ENCODE assay signal across 8 mouse cellular contexts in genomic region chr6:55232524-55233264, GRCm38 (mm10). TPM values are rescaled to one million over a fixed set of nuclear protein-coding genes. Genes with fewer than 3 reads are reported as not detected.
DNase-seq lines count a peak whose midpoint lies in the region; ATAC-seq and TF ChIP-seq lines count a peak whose summit lies in the region.

No protein-coding gene starts in this region.

- 65% methylated on average over 3 of the region's 3 CpGs for WGBS in forebrain, embryonic 10.5 days
- 50% methylated on average over 3 of the region's 3 CpGs for WGBS in intestine, postnatal 0 days
- 46% methylated on average over 3 of the region's 3 CpGs for WGBS in lung, embryonic 14.5 days

- peaks cover 75% of the 10 kb centered on the region for H3K36me3 ChIP-seq in forebrain, embryonic 10.5 days (replicated peaks)
- no peaks in the 10 kb centered on the region for H3K36me3 ChIP-seq in intestine, postnatal 0 days (ENCODE audit: control insufficient read depth, insufficient read depth)
- H3K36me3 ChIP-seq in lung, embryonic 14.5 days (ENCODE audit: insufficient read depth) = peaks cover 7% of the 10 kb centered on the region; the same call in 1 of the 2 replicates

- no peak overlapping the region for H3K27ac ChIP-seq in forebrain, embryonic 10.5 days
- H3K27ac ChIP-seq in intestine, postnatal 0 days (ENCODE audit: low read depth, low read length) = no peak overlapping the region
- H3K27ac ChIP-seq in lung, embryonic 14.5 days (ENCODE audit: low read depth) = no peak overlapping the region

- H3K9ac ChIP-seq in intestine, postnatal 0 days (ENCODE audit: low read depth, low read length) = no peak overlapping the region
- no peak overlapping the region for H3K9ac ChIP-seq in lung, embryonic 14.5 days

- H3K4me2 ChIP-seq in intestine, postnatal 0 days (replicated peaks; ENCODE audit: low read depth) = no peak overlapping the region
- H3K4me2 ChIP-seq in lung, embryonic 14.5 days = no peak overlapping the region

- ATAC-seq in intestine, postnatal 0 days = no peak; the same call in 1 of the 2 replicates
- ATAC-seq in lung, embryonic 14.5 days (ENCODE audit: insufficient read depth) = peak; percentile 62; the same call in 1 of the 2 replicates
- no peak for ATAC-seq in megakaryocyte, adult 5-6 weeks (ENCODE audit: poor library complexity, severe bottlenecking)

- no peaks in the 10 kb centered on the region for H3K27me3 ChIP-seq in forebrain, embryonic 10.5 days (ENCODE audit: poor library complexity, severe bottlenecking)
- H3K27me3 ChIP-seq in intestine, postnatal 0 days (replicated peaks; ENCODE audit: control insufficient read depth, insufficient read depth, low read length) = no peaks in the 10 kb centered on the region
- no peaks in the 10 kb centered on the region for H3K27me3 ChIP-seq in lung, embryonic 14.5 days (ENCODE audit: insufficient read depth, low read length)

- no peak overlapping the region for H3K4me3 ChIP-seq in forebrain, embryonic 10.5 days
- H3K4me3 ChIP-seq in intestine, postnatal 0 days (ENCODE audit: low read depth, low read length) = no peak overlapping the region
- H3K4me3 ChIP-seq in lung, embryonic 14.5 days (ENCODE audit: low read depth, low read length) = no peak overlapping the region

- peak; percentile 34 for DNase-seq in spleen, adult 12 weeks (ENCODE audit: low spot score)
- DNase-seq in spleen, postnatal 14 days (ENCODE audit: low spot score in 2 of 2) = no peak
- DNase-seq in c-Kit-positive CD71-positive TER-119-positive erythroid progenitor cells, embryonic 14.5 days (ENCODE audit: low spot score) = peak; percentile 79
- DNase-seq in forebrain, embryonic 10.5 days (ENCODE audit: extremely low spot score, low spot score) = peak; percentile 21
- peak; percentile 95 for DNase-seq in lung, embryonic 14.5 days
- peak; percentile 66 for DNase-seq in retina, postnatal 7 days (ENCODE audit: low read depth, low spot score)

- no peaks in the 10 kb centered on the region for H3K4me1 ChIP-seq in forebrain, embryonic 10.5 days
- no peaks in the 10 kb centered on the region for H3K4me1 ChIP-seq in intestine, postnatal 0 days (replicated peaks; ENCODE audit: control insufficient read depth, insufficient read depth, low read length)
- no peaks in the 10 kb centered on the region for H3K4me1 ChIP-seq in lung, embryonic 14.5 days (ENCODE audit: insufficient read depth)

- peak; percentile 91 for TF ChIP-seq CTCF in intestine, postnatal 0 days (IDR thresholded peaks at IDR 0.05; ENCODE audit: low read depth)
- peak; percentile 84 for TF ChIP-seq CTCF in lung, embryonic 14.5 days (IDR thresholded peaks at IDR 0.05; ENCODE audit: low read depth)

- no peaks in the 10 kb centered on the region for H3K9me3 ChIP-seq in forebrain, embryonic 10.5 days
- no peaks in the 10 kb centered on the region for H3K9me3 ChIP-seq in intestine, postnatal 0 days (ENCODE audit: control insufficient read depth)
- no peaks in the 10 kb centered on the region for H3K9me3 ChIP-seq in lung, embryonic 14.5 days (ENCODE audit: low read depth, low read length)

RNA-seq across cellular contexts. Expression of gene Mindy4, which starts 29.5 kb away (rescaled TPM):
- polyA plus RNA-seq in forebrain, embryonic 10.5 days (2016; fragmentation: Nextera tagmentation; extraction: Ambion mirVana) = 24.8 and 27.4 TPM in 2 replicates
- 2.1 and 2.3 TPM in 2 replicates for polyA plus RNA-seq in intestine, postnatal 0 days (2015; fragmentation: Nextera tagmentation; extraction: Ambion mirVana)
- polyA plus RNA-seq in lung, embryonic 14.5 days (2014; fragmentation: Nextera tagmentation; extraction: Ambion mirVana) = 17.7 and 18.8 TPM in 2 replicates
- 0.27 and 0.54 TPM in 2 replicates for total RNA-seq in megakaryocyte, adult 5-6 weeks (2015)
- total RNA-seq in megakaryocyte, adult 5-6 weeks (2017) = 0.26 and 1.1 TPM in 2 replicates

RNA-seq across cellular contexts. Expression of gene Inmt, which starts 57.9 kb away (rescaled TPM):
- polyA plus RNA-seq in forebrain, embryonic 10.5 days (2016; fragmentation: Nextera tagmentation; extraction: Ambion mirVana) = 8.3 and 11.8 TPM in 2 replicates
- 0.10 TPM in 1 of 2 replicates, not detected in the other for polyA plus RNA-seq in intestine, postnatal 0 days (2015; fragmentation: Nextera tagmentation; extraction: Ambion mirVana)
- polyA plus RNA-seq in lung, embryonic 14.5 days (2014; fragmentation: Nextera tagmentation; extraction: Ambion mirVana) = 0.29 TPM in 1 of 2 replicates, not detected in the other
- total RNA-seq in megakaryocyte, adult 5-6 weeks (2015) = not detected in 2 replicates
- not detected in 2 replicates for total RNA-seq in megakaryocyte, adult 5-6 weeks (2017)

Comparison
In these comparisons a context has a peak if more than half of its experiments do, and no peak if none do; other contexts are left out.
1. DNase-seq: peak in spleen, adult 12 weeks (single experiment), c-Kit-positive CD71-positive TER-119-positive erythroid progenitor cells, embryonic 14.5 days (single experiment), forebrain, embryonic 10.5 days (single experiment), lung, embryonic 14.5 days (single experiment) and retina, postnatal 7 days (single experiment); none in spleen, postnatal 14 days (0 of 2).